Mouse (Mus musculus): ENCODE data around the gene Anks1.

- TF ChIP-seq POLR2A (IDR thresholded peaks at IDR 0.05; ENCODE audit: extremely low read depth, insufficient read depth, low read length) (no peak), CTCF (IDR thresholded peaks at IDR 0.05; ENCODE audit: low read depth, low read length) (no peak)
Measured at GRCm38 (mm10) chr17:27986106-27986505, 77.0 kb downstream of the Anks1 start.

Measured in liver, adult 2 months (tissue).